Mouse (Mus musculus) layer of hippocampus, adult 9-10 months (tissue): ENCODE measurements around the gene Polr2j.
"Not testable (repeated sequence)": the region's sequence is repeated elsewhere in the genome, so short reads cannot be mapped to it uniquely, and the experiment has no call there.

Experiments used
- DNase-seq: peaks from one replicate; pipeline ENCODE4 v3.0.0; 2022; ENCODE audit warnings: low spot score

Gene Polr2j

DNA sequence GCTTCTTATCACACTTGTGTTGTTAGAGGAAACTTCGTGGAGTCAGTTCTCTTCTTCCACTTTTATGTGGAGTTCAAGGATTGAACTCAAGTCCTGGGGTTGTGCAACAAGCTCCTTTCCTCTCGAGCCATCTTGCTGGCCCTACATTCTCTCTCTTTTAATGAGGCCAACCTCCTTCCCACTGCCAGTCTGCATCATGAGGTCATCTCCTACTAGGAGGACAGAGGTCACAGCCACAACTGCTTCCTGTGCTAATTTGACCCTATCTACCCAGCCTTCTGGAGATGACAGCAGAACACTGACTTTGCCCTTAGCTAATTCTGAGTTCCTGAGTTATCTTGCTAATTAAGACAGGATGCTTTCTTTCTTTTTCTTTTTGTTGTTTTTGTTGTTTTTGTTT lies 7.9 kb upstream of the Polr2j start:
- no peak for DNase-seq

DNA sequence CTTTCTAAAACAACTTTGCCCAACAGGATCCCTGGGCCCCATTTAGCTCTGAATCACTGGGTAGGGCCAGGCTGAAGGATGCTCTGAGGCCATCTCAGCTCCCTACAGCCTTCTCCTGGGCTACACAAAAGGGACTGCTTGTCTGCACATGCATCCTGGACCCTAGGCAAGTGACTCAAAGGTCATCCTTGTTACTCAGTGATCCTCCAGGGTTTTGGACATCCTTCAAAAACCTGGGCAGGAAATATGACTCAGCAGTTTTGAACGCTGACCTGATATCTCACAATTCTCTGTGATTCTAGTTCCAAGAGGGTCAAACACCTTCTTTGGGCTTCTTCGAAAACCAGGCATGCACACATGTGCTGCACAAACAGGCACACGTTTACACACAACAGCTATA lies 7.4 kb upstream of the Polr2j start:
- DNase-seq: no peak

DNA sequence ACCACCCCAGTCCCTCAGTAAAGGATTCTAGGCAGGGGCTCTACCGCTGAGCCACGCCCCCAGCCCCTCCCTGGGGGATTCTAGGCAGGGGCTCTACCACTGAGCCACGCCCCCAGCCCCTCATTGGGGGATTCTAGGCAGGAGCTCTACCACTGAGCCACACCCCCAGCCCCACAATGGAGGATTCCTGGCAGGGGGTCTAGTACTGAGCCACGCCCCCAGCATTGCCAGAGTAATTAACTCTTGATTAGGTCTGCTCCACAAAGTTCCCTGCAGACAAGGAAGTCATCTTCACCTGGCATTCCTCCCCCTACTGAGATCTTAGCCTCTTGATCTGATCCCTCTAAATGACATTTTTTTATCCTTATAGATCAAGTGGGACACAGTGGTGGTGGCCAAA lies 2.9 kb upstream of the Polr2j start:
- not testable (repeated sequence) for DNase-seq

DNA sequence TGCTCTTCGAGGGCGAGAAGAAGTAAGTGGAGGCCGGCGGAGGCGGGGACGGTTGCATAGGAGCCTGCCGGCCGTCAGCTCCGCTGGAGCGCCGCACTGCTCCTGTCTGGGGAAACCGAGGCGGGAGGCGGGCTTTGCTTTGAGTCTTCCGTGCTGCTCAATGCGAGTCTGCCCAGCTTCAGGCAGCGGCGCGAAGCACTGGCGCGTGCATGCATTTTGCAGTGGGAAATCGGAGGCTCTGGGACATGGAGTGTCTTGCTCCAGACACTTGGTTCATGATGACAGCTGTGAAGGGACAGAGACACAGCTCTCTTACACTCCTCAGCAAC lies 317 bp downstream of the Polr2j start:
- DNase-seq: no peak

DNA sequence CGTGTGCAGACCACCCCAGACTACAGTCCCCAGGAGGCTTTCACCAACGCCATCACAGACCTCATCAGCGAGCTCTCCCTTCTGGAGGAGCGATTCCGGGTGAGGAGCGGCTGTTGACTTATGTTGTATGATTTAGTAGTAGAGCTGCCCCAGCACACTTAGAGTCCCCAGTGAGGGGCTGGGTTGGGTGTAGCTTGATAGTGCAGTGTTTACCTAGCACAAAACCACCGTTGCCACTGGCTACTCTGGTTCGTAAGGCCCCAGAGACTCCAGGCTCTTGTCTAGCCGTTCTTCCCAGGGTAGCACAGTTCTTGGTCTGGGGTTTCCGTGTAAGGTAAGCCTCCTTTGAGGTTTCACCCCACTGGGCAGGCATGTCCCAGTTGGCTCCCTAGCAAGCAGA lies 5.7 kb downstream of the Polr2j start:
- no peak for DNase-seq

DNA sequence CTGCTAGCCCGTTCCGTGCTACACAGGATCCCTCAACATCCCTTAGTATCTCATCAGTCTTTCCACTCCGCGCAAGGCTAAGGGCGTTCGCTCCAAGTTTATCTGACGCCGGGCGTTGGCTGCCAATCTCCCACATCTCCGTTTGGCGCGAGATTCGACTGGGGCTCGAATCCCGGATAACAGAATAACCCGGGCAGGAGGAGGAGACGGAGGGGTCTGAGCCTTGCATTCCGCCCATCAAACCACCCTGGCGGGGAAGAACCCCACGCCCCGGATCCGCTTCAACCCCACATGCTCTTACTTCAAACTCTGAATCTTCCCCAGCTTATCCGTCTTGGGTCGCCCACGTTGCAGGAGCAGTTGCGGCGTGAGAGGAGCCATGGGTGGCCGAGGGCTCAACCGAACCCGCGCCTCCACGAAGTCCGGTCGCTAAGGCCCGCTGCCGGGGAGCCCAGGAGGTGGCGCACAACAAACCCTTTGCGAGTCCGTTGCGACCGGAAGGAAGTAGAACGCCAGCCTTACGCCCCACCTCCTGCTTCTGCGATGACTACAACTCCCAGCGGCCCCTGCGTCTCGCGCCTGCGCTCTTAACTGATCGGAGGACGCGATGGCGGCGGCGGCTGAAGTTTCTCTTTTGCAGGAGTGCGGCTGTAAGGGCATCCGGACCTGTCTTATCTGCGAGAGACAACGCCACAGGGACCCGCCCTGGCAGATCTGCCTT lies 19.3 kb downstream of the Polr2j start, which contains the start of the genes Lrwd1 and Alkbh4:
Gene Lrwd1 (minus strand): TSS at position 504 of the 721 bp plus-strand sequence.
Gene Alkbh4 (plus strand): TSS at position 576 of the 721 bp plus-strand sequence.
- peak; percentile 79 for DNase-seq

DNA sequence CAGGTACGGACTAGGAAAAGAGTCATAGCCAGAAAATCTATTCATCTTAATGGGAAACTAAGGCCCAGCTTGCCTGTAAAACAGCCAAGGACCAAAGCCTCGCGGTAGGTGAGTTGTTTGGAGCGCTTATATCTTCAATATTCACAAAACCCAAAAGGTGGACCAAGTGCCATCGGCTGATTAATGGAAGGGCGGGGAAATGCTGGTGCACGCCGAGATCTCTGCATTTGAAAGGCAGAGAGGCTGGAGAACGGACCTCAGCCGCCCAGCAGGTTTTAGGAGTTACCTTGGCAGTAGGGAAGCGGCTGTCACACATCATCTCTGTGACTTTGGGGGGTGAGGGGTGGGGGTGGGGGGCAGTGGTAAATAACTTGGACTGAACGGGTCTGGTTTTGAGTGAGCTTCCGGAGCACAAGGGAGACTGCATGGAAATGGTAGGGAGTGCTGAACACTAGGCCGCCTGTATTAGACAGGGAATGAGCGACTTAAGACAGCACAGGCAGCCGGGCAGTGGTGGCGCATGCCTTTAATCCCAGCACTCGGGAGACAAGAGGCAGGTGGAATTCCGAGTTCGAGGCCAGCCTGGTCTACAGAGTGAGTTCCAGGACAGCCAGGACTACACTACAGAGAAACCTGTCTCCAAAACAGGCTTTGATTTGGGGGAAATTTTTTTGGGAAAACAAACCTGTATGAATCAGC lies 20.0 kb downstream of the Polr2j start:
- DNase-seq: no peak

DNA sequence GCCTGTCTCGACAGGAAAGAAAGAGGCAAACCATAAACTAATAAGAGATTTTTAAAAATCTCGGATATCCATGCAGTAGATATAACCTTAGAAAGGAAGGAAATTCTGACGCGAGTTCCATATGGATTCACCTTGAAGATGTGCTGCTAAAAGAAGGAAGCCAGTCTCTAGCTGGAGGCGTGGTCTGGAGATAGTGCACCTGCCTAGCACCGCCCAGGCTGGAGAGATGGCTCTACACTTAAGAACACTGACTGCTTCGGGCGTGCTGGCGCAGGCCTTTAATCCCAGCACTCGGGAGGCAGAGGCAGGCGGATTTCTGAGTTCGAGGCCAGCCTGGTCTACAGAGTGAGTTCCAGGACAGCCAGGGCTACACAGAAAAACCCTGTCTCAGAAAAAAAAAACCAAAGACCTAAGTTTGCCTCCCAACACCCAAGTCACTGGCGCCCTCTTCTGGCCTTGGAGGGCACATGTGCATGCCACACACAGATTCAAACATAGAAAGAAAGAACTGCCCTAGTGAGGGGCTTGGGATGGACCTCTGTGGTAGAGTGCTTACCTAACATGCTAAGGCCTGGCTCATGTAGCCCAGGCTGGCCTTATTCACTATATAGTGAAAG lies 21.3 kb downstream of the Polr2j start:
- DNase-seq: no peak

DNA sequence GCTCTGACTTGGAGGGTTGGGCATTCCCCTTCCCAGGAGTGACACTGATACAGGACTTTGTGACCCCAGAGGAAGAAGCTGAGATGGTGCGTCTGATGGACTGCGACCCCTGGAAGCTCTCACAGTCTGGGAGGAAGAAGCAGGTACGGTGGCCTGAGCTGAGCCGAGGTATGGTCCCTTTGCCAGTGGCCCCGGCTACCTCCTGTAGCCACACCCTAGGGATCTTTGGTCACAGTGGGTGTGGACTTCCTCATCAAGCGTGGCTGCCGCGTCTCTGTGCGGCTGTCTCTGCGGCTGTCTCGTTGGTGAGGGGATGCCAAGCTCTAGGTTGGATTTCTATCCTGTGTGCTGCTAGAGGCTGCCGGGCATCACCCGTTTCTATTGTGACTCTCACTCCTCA lies 23.0 kb downstream of the Polr2j start:
- DNase-seq: no peak

DNA sequence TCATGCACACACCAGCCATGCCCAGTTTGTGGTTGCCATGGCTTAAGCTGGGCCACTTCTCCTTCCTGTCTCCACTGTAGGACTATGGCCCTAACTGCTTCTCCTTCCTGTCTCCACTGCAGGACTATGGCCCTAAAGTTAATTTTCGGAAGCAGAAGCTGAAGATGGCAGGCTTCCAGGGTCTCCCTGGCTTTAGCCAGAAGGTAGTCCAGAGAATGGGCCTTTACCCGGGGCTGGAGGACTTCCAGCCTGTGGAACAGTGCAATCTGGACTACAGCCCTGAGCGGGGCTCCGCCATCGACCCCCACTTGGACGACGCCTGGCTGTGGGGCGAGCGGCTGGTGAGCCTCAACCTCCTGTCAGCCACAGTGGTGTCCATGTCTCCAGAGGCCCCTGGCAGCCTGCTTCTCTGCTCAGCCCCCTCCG lies 23.6 kb downstream of the Polr2j start:
- no peak for DNase-seq

DNA sequence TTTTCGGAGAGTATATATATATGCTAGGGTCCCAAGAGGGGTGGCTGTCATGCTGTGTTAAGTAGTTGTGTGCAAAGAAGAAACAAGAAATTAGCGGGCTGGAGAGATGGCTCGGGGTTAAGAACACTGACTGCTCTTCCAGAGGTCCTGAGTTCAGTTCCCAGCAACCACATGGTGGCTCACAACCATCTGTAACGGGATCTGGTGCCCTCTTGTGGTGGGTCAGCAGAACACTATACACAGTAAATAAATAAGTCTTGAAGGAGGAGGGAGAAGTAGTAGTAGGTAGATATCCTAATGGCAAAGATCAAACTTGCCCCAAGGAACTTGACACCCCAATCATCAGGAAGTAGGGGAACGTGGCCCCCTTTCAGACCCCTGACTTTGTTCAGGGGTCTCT lies 26.3 kb downstream of the Polr2j start:
- no peak for DNase-seq

DNA sequence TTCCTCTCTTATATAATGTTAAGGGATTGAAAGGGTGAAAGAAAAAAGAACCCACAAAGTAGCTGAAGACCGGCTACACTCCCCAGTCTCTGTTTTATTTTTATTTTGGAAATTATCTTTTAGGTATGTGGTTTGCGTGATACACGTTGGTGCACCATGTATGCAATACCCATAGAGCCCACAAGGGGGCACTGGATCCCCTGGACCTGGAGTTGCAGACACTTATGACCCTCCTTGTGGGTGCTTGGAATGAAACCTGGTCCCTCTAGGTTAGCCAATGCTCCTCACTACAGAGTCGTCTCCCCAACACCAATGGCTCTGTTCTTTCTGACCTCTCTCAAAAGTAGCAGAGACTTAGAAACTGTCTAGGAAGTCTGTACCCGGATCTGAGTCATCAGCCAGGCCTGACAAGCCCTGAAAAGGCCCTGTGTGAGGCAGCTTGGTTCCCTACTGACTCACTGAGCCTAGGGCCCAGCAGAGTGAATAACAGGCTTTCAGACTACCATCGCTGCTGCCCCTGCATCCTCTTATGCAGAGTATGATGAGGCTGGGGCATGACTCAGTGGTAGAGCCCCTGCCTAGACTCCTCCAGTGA lies 26.8 kb downstream of the Polr2j start:
- DNase-seq: no peak

DNA sequence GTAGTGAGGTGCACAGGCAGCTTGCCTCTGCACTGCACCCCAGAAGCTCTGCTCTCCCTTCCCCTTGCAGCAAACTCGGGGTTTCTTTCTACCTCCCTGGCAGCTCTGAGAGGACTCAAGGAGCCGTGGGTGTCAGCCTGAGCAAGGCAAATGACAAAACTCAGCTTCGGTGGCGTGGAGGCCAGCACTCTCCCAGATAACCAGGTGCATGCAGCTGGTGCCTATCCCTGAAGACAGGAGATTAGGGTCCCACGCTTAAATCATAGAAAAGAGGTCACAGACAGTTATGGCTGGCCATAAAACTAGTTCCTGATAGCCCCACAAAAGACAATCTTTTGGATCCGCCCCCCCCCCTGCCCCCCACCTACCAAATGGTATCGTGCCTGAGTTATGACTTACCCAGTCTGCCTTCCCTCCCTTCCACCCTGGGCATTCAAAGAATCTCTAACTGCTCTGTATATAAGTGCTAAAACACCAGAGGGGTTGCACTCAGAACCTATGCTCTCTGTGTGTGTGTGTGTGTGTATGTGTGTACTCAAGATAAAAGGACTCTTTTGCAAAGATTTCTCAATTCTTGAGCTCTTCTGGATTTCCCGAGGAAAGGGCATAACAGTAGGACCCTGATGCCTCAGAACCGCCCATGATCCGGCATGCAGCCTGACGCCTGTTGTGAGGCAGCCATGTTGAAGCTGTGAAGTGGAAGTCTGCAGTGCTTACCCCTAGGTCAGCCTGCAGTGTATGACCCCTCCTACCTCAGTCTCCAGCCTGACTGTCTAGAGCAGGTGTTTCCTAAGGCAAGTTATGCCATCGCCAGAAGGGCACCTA lies 28.4 kb downstream of the Polr2j start:
- DNase-seq: no peak

DNA sequence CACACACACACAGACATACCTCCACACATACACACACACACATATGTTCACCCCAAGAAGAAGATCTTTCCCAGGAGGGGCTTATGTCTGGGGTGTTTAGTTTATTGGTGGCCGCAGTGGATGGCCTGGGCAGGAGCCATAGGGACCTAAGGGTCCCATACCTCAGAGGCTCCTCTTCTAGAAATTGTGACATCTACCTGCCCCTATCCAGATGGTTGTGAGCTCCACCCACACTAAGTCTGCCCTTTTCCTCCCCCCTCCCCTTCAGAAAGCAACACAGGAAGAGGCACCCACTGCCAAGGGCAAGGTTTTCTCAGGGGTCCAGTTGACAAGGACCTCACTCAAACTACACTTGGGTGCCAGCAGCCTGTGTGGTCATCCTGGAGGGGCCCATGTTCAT lies 30.5 kb downstream of the Polr2j start:
- no peak for DNase-seq

DNA sequence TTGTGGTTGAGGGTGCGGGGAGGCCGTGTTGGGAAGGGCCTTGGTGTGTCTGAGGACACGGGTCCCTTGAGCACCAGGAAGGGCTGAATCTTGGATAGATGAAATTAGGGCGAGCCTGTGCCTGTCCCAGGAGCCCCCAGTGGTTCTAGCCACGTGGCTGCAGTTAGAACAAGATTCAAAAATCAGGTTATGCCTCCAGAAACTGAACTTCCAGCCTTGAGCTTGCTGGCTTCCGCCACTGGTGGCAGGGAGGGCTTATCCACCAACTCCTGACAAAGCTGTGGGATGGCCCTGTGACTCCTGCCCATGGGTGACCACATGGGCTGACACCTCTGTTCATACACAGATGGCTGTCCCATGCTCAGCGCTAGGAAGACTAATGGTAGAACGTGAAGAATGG lies 31.3 kb downstream of the Polr2j start:
- no peak for DNase-seq

DNA sequence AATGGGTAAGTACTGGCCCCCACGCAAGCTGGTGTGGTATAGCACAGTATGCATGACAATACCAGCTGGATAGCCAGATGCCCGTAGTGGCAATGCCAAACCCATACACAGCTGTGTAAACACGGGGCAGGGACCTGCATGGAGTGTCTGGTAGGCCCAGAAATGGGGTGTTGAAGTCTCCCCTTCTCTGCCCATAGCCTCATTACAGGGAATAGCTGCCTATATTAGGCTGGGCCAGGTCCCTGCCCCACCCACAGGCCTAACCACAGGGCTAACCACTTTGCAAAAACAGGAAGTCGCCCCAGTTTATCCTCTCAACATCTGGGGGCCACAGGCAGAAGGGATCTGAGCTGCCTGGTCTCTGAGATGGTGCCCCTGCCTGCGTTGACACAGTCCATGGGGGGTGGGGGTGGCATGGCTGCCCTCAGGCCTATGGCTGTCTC lies 32.7 kb downstream of the Polr2j start:
- not testable (repeated sequence) for DNase-seq

DNA sequence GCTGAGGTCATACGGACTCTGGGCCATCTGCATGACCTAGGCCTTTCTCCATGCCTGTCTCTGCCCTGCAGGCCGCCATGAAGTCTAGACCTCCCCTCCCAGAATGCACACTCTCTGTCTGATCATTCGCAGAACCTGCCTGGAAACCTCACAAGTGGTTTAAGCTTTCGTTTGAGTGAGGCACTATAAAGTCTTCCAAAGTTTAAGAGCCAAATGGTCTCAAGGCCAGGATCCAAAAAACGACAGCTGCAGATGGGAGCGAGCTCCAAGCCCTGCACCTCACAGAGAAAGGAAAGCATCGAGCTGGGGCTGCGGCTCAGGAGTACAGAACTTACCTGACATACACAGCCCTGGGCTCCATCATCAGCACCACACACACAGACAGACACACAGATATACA lies 35.9 kb downstream of the Polr2j start:
- DNase-seq: no peak

DNA sequence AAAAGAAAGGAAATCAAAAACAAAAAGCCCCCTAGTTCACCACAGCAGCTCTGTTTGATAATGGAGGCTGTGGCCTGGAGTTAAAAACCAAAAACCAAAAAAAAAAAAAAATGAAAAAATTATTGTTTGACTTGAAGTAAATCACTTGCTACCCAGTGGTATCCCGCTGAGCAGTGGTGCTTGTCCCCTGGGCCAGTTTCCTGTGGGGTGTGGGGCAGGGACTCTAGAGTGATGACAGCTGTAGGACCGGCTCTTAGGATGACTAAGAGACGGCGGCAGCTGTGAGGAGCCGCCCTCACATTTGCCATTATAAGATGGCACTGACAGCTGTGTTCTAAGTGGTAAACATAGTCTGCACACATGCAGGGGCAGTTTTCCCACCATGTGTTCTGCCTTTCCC lies 39.0 kb downstream of the Polr2j start:
- no peak for DNase-seq

DNA sequence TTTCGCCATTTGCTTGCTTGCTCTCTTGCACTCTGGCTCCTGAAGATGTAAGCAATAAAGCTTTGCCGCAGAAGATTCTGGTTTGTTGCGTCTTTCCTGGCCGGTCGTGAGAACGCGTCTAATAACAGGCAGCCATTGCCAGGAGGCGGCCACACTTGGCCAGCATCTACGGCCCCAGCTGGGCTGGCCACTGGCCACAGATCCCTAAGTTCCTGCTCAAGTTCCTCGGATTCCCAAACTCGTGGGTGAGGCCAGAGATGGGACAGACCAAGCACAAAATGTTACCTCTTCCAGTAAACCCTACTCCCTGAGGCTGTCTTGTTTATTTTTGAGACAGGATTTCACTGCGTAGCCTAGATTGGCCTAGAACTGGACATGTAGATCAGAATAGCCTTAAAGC lies 43.7 kb downstream of the Polr2j start:
- DNase-seq: not testable (repeated sequence)

DNA sequence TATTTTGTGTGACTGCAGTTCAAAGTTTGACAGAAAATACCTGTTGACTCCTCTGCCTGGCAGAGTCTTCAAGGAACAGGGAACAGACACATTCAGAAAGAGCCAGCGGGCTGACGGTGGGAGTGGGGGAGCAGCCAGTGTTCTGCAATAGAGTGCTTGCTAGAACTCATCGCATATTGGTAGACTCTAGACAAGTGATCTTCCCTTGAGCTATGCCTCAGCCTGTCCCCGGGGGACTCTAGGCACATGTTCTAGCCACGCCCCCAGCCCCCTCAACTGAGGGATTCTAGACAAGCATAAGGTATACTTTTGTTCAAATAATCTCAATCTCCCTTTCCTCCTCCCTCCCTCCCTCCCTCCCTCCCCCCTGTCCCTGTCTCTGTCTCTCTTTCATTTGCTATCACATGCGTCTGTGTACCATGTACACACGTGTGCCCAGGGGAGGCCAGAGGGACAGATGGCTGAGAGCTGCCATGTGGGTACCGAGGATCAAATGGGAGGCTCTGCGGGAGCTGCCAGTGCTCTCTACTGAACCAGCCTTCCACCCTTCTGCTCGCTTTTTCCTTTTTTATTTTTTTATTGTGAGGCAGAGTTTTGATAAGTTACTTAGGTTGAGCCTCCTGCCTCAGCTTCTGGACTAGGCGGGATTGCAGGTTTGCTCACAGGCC lies 47.5 kb downstream of the Polr2j start:
- DNase-seq: no peak

DNA sequence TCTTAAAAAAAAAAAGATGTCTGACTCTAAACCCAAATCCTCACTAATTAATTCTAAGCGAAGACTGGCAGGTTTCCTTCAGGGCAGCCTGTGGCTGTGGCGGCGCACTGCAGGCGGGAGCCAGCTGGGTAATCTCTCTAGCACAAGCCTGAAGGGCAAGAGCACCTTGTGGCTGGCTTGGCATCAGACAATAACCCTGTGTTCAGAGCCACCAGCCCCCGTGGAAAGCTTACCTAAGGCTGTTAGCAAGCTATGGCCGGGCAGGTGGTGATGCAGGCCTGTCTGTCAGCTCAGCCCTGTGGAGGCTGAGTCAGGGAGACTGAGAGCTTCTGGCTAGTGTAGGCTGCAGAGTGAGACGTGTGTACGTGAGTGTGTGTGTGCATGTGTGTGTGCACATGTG lies 48.8 kb downstream of the Polr2j start:
- no peak for DNase-seq
